Mouse (Mus musculus) gastrocnemius, adult 18-20 months (tissue): ENCODE data around the gene Gm44805. TPM values are rescaled to one million over a fixed set of nuclear protein-coding genes. Genes with fewer than 3 reads are reported as not detected.
A peak's percentile ranks its signal among the peaks of the same experiment; 100 is the strongest.
"Not testable (repeated sequence)": the region's sequence is repeated elsewhere in the genome, so short reads cannot be mapped to it uniquely, and the experiment has no call there.

Source experiments
- DNase-seq: peaks from one replicate; pipeline ENCODE4 v3.0.0; 2021; ENCODE audit warnings: low spot score
- total RNA-seq, 2 experiments: library from RNA; stranded (reverse); gene quantifications; 2 replicates each; pipeline ENCODE4 v1.2.3; 2021

Gene Gm44805
- total RNA-seq, 2 experiments from 2014 or later = not detected

- no peak for DNase-seq
Observed at GRCm38 (mm10) chr7:19699827-19700148, 18.6 kb upstream of the Gm44805 start.

GRCm38 (mm10) chr7:19698907-19699826, 17.9 kb upstream of the Gm44805 start, which contains the start of gene Apoe:
Gene Apoe, minus strand, starts transcription at chr7:19699188.
- DNase-seq = peak; percentile 35

GRCm38 (mm10) chr7:19697949-19698906, 17.0 kb upstream of the Gm44805 start:
- DNase-seq = no peak

- DNase-seq = no peak
Observed at GRCm38 (mm10) chr7:19696336-19696873, 15.2 kb upstream of the Gm44805 start.

- DNase-seq = no peak
Observed at GRCm38 (mm10) chr7:19695881-19696280, 14.7 kb upstream of the Gm44805 start.

GRCm38 (mm10) chr7:19695213-19695594, 14.0 kb upstream of the Gm44805 start:
- DNase-seq = no peak

- no peak for DNase-seq
Observed at GRCm38 (mm10) chr7:19694336-19695212, 13.4 kb upstream of the Gm44805 start.

GRCm38 (mm10) chr7:19693421-19693820, 12.2 kb upstream of the Gm44805 start:
- peak; percentile 31 for DNase-seq

GRCm38 (mm10) chr7:19691873-19692865, 10.9 kb upstream of the Gm44805 start, which contains the start of gene Apoc1:
Gene Apoc1, minus strand, starts transcription at chr7:19692660.
- DNase-seq = no peak

- DNase-seq = no peak
Observed at GRCm38 (mm10) chr7:19691434-19691833, 10.2 kb upstream of the Gm44805 start.

GRCm38 (mm10) chr7:19690845-19691244, 9.6 kb upstream of the Gm44805 start:
- no peak for DNase-seq

GRCm38 (mm10) chr7:19688611-19689010, 7.4 kb upstream of the Gm44805 start:
- DNase-seq = no peak

GRCm38 (mm10) chr7:19688101-19688500, 6.9 kb upstream of the Gm44805 start:
- DNase-seq = no peak

GRCm38 (mm10) chr7:19686927-19687583, 5.8 kb upstream of the Gm44805 start:
- DNase-seq = not testable (repeated sequence)

- no peak for DNase-seq
Observed at GRCm38 (mm10) chr7:19686521-19686920, 5.3 kb upstream of the Gm44805 start.

GRCm38 (mm10) chr7:19685374-19685773, 4.2 kb upstream of the Gm44805 start:
- no peak for DNase-seq

- no peak for DNase-seq
Observed at GRCm38 (mm10) chr7:19683771-19684201, 2.6 kb upstream of the Gm44805 start.

GRCm38 (mm10) chr7:19682979-19683378, 1.8 kb upstream of the Gm44805 start:
- DNase-seq = no peak

- DNase-seq = no peak
Observed at GRCm38 (mm10) chr7:19680702-19681101, 521 bp downstream of the Gm44805 start.
